Mouse (Mus musculus): Measurements from ENCODE around the gene Mbtps1. TPM values are rescaled to one million over a fixed set of nuclear protein-coding genes. Genes with fewer than 3 reads are reported as not detected.

The Mbtps1 gene
- polyA plus RNA-seq, 1 experiment from 2014 or later: 88.5 TPM

DNA sequence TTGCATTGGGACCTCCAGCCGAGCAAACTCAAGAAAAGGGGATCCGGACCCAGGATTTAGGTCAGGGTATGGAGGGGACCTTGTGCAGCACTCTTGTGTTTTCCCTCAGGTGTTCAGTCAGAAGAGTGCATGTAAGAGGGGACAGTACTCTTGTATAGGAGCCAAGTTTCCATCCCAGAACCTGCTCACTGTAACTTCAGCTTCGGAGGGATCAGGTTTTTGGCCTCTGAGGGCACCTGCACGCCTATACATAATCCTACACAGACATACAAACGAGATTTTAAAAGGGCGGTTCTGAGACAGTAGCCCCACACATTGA lies 826 bp upstream of the Mbtps1 start:
- DNase-seq (ENCODE audit: low spot score): no peak

DNA sequence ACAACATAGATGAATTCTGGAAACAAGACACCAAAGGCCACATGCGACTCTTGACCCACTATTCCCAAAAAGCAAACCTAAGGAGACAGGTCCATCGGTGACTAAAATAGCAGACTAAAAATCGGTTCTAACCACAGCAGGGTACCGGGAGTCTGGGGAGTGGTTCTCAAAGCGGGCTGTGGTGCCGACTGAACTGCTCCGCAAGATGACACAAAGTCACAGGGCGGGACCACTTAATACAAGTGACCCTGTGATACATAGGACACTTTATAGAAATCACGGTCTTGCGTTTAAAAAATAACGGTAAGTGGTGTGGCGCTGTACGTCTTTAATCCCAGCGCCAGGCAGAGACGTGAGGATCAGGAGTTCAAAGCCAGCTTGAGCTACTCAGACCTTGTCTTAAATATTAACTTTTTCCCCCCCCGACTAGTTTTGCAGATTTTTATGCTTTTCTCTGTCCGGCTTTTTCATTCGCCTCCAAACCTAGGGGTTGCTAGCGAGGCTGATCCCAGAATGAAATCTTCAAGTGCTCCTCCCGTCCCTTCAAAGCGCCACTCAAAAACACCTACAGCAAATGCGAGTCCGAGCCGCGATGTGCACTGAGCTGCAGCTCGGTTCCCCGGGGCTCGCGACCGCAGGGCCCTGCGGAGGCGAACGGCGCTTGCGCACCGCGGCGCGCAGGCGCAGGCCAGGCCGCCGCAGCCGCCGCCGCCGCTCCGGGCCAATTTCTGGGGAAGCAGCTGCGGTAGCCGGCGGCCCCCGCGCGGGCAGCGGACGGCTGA lies 523 bp downstream of the Mbtps1 start:
- DNase-seq (ENCODE audit: low spot score): peak; percentile 92

DNA sequence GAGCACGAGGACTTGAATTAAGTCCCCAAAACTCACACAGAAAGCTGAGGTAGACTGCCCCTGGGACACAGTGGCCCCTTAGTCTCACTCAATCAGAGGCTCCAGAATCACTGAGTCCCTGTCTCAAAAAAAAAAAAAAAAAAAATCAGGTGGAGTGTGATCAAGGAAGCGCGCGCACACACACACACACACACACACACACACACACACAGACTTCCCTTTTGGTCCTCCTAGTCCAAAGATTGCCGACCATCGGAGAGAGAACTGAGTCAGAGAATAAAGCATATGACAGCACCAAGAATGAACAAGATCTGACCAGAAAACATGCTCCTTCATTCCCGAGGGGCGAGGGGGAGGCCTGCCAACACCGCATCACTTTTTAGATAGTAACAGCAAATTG lies 1.4 kb downstream of the Mbtps1 start:
- no peak for DNase-seq (ENCODE audit: low spot score)

- DNase-seq (ENCODE audit: low spot score): no peak
Observed at GRCm38 (mm10) chr8:119555861-119556260, 2.7 kb downstream of the Mbtps1 start.

GRCm38 (mm10) chr8:119552967-119553366 lies 5.6 kb downstream of the Mbtps1 start:
- DNase-seq (ENCODE audit: low spot score): no peak

DNA sequence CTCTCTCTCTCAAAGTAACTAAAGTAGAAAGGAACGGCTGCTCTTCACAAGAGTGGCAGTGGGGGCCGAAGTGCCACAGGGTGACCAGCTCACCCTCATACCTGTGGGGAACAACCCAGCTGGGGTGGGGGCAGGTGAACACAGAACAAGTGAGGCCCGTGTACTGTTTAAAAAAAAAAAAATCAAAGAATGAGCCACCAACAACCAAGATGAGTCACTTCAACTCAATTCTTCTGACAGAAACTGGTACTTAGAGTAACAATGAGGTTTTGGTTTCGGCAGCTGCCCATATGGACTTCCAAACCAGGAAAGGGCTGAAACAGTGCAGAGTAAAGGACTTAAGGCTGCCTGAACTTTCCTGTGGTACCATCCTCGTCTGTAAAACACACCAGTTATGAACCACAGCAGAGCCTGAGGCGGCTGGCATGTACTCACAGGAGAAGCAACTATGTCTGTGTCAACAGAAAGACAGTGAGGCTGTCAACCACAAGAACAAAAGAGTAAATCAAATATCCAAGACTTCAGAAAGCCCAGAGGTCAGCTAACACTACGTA lies 9.9 kb downstream of the Mbtps1 start:
- DNase-seq (ENCODE audit: low spot score): no peak

- DNase-seq (ENCODE audit: low spot score): no peak
Observed at GRCm38 (mm10) chr8:119547019-119547691, 11.4 kb downstream of the Mbtps1 start.

DNA sequence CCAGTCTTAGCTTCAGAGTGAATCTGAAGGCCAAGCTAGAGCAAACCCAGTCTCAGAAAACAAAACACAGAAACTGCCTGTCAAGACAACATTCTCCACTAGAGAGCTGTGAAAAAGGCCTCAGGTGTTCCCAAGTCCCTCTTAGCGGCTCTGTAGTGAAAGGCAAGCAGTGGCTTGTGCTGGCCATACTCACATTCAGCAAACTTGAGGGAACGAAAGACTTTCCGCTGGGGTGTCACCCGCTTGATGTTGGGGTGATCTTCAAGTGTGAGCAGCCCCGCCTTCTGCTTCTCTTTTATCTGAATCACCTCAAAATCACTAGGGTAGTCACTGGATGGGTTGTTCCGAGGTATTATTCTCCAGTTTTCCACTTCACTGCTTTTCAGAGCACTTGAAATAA lies 12.7 kb downstream of the Mbtps1 start:
- no peak for DNase-seq (ENCODE audit: low spot score)

GRCm38 (mm10) chr8:119545180-119545579 lies 13.4 kb downstream of the Mbtps1 start:
- no peak for DNase-seq (ENCODE audit: low spot score)

DNA sequence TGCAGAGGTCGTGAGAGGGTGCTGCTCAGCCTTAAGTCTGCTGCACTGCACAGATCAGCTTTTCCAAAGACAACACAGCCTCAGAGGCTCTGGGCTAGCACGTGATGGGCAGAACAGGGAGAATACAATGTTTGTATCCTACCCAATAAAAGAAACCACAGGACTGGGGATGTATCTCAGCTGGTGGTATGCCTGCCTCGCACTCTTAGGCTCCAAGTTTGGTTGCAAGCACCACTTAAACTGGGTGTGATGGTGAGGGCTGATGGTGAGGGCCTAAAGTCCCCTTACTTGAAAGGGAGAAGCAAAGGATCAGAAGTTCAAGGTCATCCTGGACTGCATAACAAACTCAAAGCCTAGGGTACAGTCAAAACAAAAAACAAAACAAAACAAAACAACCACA lies 13.9 kb downstream of the Mbtps1 start:
- no peak for DNase-seq (ENCODE audit: low spot score)

DNA sequence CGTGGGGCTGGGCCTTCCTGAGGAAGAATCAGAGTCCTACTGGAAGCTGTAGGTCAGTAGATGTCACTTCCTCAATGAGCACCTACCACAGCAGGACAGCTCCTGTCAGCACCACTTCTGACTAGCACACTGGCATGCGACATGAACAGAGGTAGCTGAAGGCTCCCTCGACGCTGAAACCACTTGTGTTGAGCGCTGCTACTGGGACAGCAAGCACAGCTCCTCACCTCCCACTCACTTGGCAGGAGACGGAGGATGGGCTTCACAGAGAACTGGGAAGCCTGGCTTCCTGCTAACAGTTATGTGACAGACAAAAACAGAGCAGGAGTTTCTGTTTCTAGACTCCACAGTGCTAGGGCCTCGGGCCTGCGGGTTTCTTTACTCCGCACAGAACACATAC lies 26.6 kb downstream of the Mbtps1 start:
- no peak for DNase-seq (ENCODE audit: low spot score)

- DNase-seq (ENCODE audit: low spot score): no peak
Observed at GRCm38 (mm10) chr8:119531397-119531796, 27.1 kb downstream of the Mbtps1 start.

GRCm38 (mm10) chr8:119530937-119531336 lies 27.6 kb downstream of the Mbtps1 start:
- no peak for DNase-seq (ENCODE audit: low spot score)

DNA sequence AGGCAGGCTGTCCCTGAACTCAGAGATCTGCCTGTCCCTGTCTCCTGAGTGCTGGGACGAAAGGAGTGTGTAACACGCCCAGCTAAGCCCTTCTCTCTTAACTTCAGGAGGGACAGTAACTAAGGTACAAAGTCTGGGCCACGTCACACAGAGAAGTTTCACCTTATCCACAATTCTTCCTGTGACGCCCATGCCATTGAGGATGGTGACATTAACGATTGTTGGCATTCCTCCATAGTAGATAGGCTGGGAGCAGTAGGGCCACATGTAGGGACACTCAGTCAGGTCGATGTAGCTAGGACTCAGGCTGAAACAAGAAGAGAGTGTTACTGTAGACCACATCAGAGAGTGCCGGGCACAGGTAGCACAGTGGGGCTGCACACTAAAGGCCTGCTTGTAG lies 29.8 kb downstream of the Mbtps1 start:
- no peak for DNase-seq (ENCODE audit: low spot score)

- DNase-seq (ENCODE audit: low spot score): no peak
Observed at GRCm38 (mm10) chr8:119520102-119520501, 38.4 kb downstream of the Mbtps1 start.

GRCm38 (mm10) chr8:119516674-119517073 lies 41.9 kb downstream of the Mbtps1 start:
- no peak for DNase-seq (ENCODE audit: low spot score)

- DNase-seq (ENCODE audit: low spot score): no peak
Observed at GRCm38 (mm10) chr8:119515767-119516166, 42.8 kb downstream of the Mbtps1 start.

GRCm38 (mm10) chr8:119514940-119515339 lies 43.6 kb downstream of the Mbtps1 start:
- DNase-seq (ENCODE audit: low spot score): no peak

DNA sequence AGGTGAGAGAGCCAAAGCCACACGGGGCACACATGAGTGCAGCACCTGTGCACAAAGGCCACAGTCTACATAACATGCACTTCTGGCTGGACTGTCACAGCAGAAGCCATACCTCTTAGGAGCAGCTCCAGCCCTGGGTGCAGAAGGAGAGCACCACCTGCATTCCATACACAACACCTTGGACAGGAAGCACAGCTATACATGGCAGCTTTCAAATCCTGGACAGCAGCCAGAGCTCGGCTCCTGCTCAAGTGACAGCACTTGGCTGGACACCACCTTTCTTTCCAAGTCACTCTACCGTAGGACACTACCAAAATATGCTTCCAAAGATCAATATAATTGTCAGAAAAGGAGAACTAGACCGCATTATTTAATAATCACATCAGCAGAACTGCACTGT lies 45.1 kb downstream of the Mbtps1 start:
- DNase-seq (ENCODE audit: low spot score): no peak

DNA sequence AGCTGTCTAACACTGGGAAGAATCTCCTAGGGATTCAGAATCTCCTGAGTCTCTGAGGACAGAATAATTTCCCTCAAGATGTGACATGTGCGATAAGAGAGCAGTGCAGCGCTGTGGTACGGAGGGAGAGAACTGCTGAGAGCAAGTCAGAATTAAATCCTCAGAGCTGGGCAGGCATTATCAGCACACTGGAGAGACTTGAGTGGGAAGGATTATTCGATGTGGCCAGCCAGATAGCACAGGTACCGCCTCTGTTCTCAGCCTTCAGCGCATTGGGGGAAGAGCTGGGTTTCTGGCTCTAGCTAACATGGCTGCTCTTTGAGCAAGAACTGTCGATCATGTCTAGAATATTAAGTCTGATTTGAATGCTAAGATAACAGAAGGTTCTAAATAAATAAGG lies 46.8 kb downstream of the Mbtps1 start:
- DNase-seq (ENCODE audit: low spot score): no peak

GRCm38 (mm10) chr8:119510471-119510870 lies 48.1 kb downstream of the Mbtps1 start:
- DNase-seq (ENCODE audit: low spot score): no peak

GRCm38 (mm10) chr8:119506106-119506505 lies 52.4 kb downstream of the Mbtps1 start:
- no peak for DNase-seq (ENCODE audit: low spot score)

GRCm38 (mm10) chr8:119505488-119505887 lies 53.0 kb downstream of the Mbtps1 start:
- DNase-seq (ENCODE audit: low spot score): no peak
